Mouse (Mus musculus): ENCODE results near the gene Atxn7. TPM values are rescaled to one million over a fixed set of nuclear protein-coding genes. Genes with fewer than 3 reads are reported as not detected.
"Not testable (repeated sequence)": the region's sequence is repeated elsewhere in the genome, so short reads cannot be mapped to it uniquely, and the experiment has no call there.

Atxn7 gene
- polyA plus RNA-seq (2015; fragmentation: Nextera tagmentation; extraction: Ambion mirVana) = 3.0 and 3.4 TPM in 2 replicates

DNA sequence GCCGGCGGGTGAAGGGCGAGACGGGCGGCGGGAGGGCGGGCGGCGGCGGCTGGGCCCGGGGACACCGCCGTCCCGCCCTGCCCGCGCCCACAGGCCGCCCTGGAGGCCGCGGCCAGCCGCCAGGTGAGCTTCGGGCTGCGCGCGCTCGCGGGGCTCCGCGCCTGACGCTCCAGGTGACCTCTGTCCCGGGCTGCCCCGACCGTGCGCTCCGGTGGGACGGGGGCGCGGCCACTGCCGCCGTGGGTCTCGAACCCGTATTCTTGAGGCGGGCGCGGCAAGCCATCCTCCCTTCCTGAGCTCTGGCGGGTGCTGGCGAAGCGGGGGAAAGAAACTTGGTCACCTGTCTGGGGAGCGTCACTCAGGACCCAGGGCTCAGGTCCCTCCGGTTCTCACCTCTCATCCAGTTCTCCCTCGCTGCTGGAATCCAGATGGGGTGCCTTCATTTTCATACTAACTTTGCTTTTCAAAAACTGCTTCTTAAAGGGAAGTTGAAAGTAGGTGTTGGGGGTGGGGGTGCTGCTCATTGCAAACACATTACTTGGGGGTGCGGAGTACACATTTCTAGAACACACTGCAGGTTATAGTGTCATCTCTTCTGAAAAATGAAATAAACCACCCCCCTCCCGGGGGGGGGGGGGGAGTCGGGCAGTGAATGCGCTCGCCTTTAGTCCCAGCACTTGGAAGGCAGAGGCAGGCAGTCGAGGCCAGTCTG, at the start of gene Atxn7, which contains the start of gene Thoc7:
TSS of gene Atxn7 (plus strand) at position 40 of the 712 bp plus-strand sequence.
TSS of gene Thoc7 (minus strand) at position 452 of the 712 bp plus-strand sequence.
- Histone ChIP-seq H3K36me3 (no peaks in the 10 kb centered on the region), H3K4me1 (replicated peaks) (peaks cover 16% of the 10 kb centered on the region), H3K9ac (peak within 1 kb of the TSS; percentile 94), H3K4me2 (peak within 1 kb of the TSS; percentile 78), H3K27me3 (no peaks in the 10 kb centered on the region), H3K27ac (peak within 1 kb of the TSS; percentile 86), H3K9me3 (replicated peaks) (no peaks in the 10 kb centered on the region), H3K4me3 (peak within 1 kb of the TSS; percentile 97)
- WGBS = 4% methylated on average over 40 of the region's 56 CpGs
- peak; percentile 52 for ATAC-seq (replicated peaks; ENCODE audit: insufficient number of reproducible peaks, insufficient read depth, low FRiP score, low read depth)

DNA sequence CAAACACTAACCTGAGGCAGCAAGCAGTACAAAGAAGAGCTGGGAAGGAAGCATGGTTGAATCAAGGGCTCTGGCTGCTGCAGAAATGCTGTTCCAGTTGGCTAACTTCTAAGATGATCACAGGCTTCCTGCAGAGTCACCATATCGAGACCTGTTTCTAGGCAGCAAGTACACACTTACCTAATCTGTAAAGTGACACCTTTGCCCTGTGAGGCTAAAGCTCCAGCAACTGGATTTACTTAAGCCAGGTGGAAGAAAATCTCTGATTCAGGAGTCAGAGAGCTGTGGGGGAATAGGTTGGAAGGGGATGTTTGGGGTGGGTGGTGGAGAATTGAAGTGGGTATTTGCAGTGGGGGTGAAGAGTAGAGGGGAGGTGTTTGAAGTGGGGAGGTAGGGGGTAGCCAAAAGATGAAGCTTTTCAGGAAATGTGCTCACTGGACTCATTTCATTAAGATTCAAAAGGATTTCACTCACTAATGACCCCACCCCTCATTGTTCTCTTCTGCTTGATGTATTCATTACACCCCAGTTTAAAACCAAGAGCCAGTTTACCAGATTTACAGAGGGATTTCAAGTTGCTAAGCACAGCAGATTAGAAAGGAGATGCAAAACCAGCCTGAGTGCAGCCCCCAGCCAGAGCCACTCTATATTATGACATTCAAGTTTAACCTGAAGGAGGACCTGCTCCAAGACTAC, 46.7 kb upstream of the Atxn7 start, which contains the start of gene Gm281:
TSS of gene Gm281 (minus strand) at position 92 of the 696 bp plus-strand sequence.
- no peak within 1 kb of the TSS for H3K4me2 ChIP-seq
- 39% methylated on average over 1 of the region's 1 CpGs for WGBS
- no peaks in the 10 kb centered on the region for H3K4me1 ChIP-seq (replicated peaks)
- H3K27me3 ChIP-seq = no peaks in the 10 kb centered on the region
- no peak within 1 kb of the TSS for H3K9ac ChIP-seq
- no peak for ATAC-seq (replicated peaks; ENCODE audit: insufficient number of reproducible peaks, insufficient read depth, low FRiP score, low read depth)
- no peak within 1 kb of the TSS for H3K27ac ChIP-seq
- no peaks in the 10 kb centered on the region for H3K36me3 ChIP-seq
- no peak within 1 kb of the TSS for H3K4me3 ChIP-seq
- no peaks in the 10 kb centered on the region for H3K9me3 ChIP-seq (replicated peaks)

GRCm38 (mm10) chr14:13915207-13915606, 46.0 kb upstream of the Atxn7 start:
- 62% methylated on average over 4 of the region's 4 CpGs for WGBS
- no peak for ATAC-seq (replicated peaks; ENCODE audit: insufficient number of reproducible peaks, insufficient read depth, low FRiP score, low read depth)
- Histone ChIP-seq H3K36me3 (no peaks in the 10 kb centered on the region), H3K4me2 (no peak overlapping the region), H3K9ac (no peak overlapping the region), H3K27me3 (no peaks in the 10 kb centered on the region), H3K9me3 (replicated peaks) (no peaks in the 10 kb centered on the region), H3K4me3 (no peak overlapping the region), H3K4me1 (replicated peaks) (no peaks in the 10 kb centered on the region), H3K27ac (no peak overlapping the region)

DNA sequence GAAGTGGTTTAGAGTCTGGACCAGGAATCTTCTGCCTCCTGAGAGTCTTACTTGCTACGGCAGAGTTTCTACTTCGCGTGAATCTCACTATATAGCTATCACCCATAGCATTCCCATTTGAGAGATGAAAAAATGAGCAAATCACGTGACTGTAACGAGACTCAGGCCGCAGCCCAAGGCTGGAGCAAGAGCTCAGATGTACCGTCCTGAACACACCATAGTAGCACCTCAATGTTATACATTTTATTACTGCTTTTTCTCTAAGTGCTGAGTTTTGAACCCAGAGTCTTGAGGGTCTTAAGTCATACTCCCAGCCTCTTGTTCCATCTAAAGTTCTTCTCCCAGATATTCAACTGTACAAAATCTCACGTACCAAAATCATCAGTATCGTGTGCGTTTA, 44.0 kb upstream of the Atxn7 start:
- H3K36me3 ChIP-seq = no peaks in the 10 kb centered on the region
- no peaks in the 10 kb centered on the region for H3K4me1 ChIP-seq (replicated peaks)
- no peak for ATAC-seq (replicated peaks; ENCODE audit: insufficient number of reproducible peaks, insufficient read depth, low FRiP score, low read depth)
- no peaks in the 10 kb centered on the region for H3K9me3 ChIP-seq (replicated peaks)
- H3K27me3 ChIP-seq = no peaks in the 10 kb centered on the region
- WGBS = 83% methylated on average over 10 of the region's 10 CpGs
- no peak overlapping the region for H3K4me2 ChIP-seq
- H3K4me3 ChIP-seq = no peak overlapping the region
- no peak overlapping the region for H3K9ac ChIP-seq
- no peak overlapping the region for H3K27ac ChIP-seq

DNA sequence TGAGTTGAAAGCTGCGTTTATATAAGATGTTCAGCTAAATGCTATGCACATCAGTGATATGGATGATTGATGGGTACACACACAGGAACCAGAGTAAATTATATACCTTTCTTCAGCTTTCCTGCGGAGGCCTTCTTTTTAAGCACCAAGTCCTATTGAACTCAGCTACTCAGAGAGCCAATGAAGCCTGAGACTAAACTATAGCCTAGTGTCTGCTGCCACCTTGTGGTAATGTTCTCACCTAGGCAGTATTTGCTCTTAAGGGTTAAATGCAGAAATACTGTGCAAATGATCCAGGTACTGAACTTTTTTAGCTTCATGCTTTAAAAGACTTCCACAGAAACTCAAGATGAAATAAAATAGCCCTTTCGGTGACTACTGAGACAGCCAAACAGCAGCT, 43.6 kb upstream of the Atxn7 start:
- Histone ChIP-seq H3K36me3 (no peaks in the 10 kb centered on the region), H3K9ac (no peak overlapping the region), H3K4me2 (no peak overlapping the region), H3K9me3 (replicated peaks) (no peaks in the 10 kb centered on the region), H3K27me3 (no peaks in the 10 kb centered on the region), H3K4me3 (no peak overlapping the region), H3K4me1 (replicated peaks) (no peaks in the 10 kb centered on the region), H3K27ac (no peak overlapping the region)
- 40% methylated on average over 3 of the region's 3 CpGs for WGBS
- no peak for ATAC-seq (replicated peaks; ENCODE audit: insufficient number of reproducible peaks, insufficient read depth, low FRiP score, low read depth)

GRCm38 (mm10) chr14:13933290-13934051, 27.8 kb upstream of the Atxn7 start:
- H3K4me3 ChIP-seq = peak overlapping the region; percentile 55
- no peaks in the 10 kb centered on the region for H3K36me3 ChIP-seq
- H3K9ac ChIP-seq = peak overlapping the region; percentile 58
- H3K9me3 ChIP-seq (replicated peaks) = no peaks in the 10 kb centered on the region
- H3K4me2 ChIP-seq = peak overlapping the region; percentile 93
- no peaks in the 10 kb centered on the region for H3K27me3 ChIP-seq
- H3K27ac ChIP-seq = no peak overlapping the region
- peaks cover 10% of the 10 kb centered on the region for H3K4me1 ChIP-seq (replicated peaks)
- 20% methylated on average over 31 of the region's 31 CpGs for WGBS
- peak; percentile 31; the same call in 1 of the 2 replicates for ATAC-seq (replicated peaks; ENCODE audit: insufficient number of reproducible peaks, insufficient read depth, low FRiP score, low read depth)

DNA sequence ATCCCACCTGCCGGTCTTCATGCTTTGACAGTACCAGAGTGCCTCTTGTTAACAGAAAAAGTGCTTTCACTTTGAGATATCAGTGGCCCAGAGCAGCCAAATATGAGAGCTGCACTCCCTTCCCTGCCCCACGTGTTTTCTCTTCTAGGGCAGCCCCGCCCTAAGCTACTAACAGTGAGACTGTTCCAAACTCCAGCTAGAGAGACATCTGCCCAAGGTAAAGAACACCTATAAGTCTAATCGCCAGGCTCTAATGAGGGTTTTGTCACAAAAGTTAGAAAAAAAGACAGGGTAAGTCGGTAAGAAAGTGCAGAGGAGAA, 27.2 kb upstream of the Atxn7 start:
- peak overlapping the region; percentile 55 for H3K4me3 ChIP-seq
- no peaks in the 10 kb centered on the region for H3K27me3 ChIP-seq
- H3K4me1 ChIP-seq (replicated peaks) = peaks cover 10% of the 10 kb centered on the region
- no peaks in the 10 kb centered on the region for H3K36me3 ChIP-seq
- WGBS = 34% methylated on average over 5 of the region's 5 CpGs
- no peak for ATAC-seq (replicated peaks; ENCODE audit: insufficient number of reproducible peaks, insufficient read depth, low FRiP score, low read depth)
- no peak overlapping the region for H3K9ac ChIP-seq
- no peak overlapping the region for H3K27ac ChIP-seq
- H3K9me3 ChIP-seq (replicated peaks) = no peaks in the 10 kb centered on the region
- peak overlapping the region; percentile 93 for H3K4me2 ChIP-seq

DNA sequence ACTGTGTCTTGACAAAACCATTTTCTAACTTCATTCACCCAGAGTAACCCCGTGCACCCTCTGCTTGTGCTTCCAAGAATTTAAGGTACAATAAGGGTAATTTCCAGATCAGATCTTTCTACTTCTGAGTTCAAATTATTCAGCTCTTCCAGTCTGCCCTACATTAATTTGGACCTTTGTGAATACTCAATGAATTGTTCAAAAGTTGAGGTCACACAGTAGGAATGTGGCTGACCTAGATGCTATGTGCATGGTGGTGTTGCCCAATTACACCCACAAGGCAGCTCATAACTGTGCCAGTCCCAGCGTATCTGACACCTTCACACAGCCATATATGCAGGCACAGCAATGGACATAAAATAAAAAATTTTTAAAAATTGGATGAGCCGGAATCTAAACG, 16.6 kb upstream of the Atxn7 start:
- no peaks in the 10 kb centered on the region for H3K27me3 ChIP-seq
- ATAC-seq (replicated peaks; ENCODE audit: insufficient number of reproducible peaks, insufficient read depth, low FRiP score, low read depth) = no peak
- H3K27ac ChIP-seq = no peak overlapping the region
- 85% methylated on average over 4 of the region's 4 CpGs for WGBS
- peaks cover 22% of the 10 kb centered on the region for H3K36me3 ChIP-seq
- no peak overlapping the region for H3K4me2 ChIP-seq
- H3K4me1 ChIP-seq (replicated peaks) = no peaks in the 10 kb centered on the region
- no peaks in the 10 kb centered on the region for H3K9me3 ChIP-seq (replicated peaks)
- no peak overlapping the region for H3K4me3 ChIP-seq
- no peak overlapping the region for H3K9ac ChIP-seq

DNA sequence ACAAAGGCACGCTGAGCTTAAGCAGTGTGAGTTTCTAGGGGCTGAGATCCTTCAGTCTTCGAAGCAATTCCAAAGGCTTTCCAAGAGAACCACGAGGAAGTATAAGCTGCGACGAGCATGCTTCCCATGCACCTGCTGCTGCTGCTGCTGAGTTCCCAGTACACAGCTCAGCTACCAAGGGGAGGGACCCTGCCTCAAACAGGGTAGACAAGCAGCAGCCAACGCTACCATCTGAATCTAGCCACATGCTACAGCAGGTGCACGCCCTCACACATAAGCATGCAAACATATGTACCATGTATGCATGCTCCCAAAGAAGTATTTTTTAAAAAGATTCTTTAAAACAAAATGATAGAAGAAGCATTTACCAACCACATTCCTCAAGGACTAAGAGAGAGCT, 12.9 kb upstream of the Atxn7 start:
- no peak overlapping the region for H3K4me2 ChIP-seq
- 91% methylated on average over 7 of the region's 7 CpGs for WGBS
- H3K36me3 ChIP-seq = peaks cover 47% of the 10 kb centered on the region
- H3K4me1 ChIP-seq (replicated peaks) = no peaks in the 10 kb centered on the region
- H3K9me3 ChIP-seq (replicated peaks) = no peaks in the 10 kb centered on the region
- H3K27me3 ChIP-seq = no peaks in the 10 kb centered on the region
- no peak overlapping the region for H3K9ac ChIP-seq
- no peak for ATAC-seq (replicated peaks; ENCODE audit: insufficient number of reproducible peaks, insufficient read depth, low FRiP score, low read depth)
- H3K4me3 ChIP-seq = no peak overlapping the region
- H3K27ac ChIP-seq = no peak overlapping the region

GRCm38 (mm10) chr14:13950401-13950800, 10.8 kb upstream of the Atxn7 start:
- H3K36me3 ChIP-seq = peaks cover 53% of the 10 kb centered on the region
- H3K27me3 ChIP-seq = no peaks in the 10 kb centered on the region
- ATAC-seq (replicated peaks; ENCODE audit: insufficient number of reproducible peaks, insufficient read depth, low FRiP score, low read depth) = no peak
- H3K9me3 ChIP-seq (replicated peaks) = no peaks in the 10 kb centered on the region
- no peaks in the 10 kb centered on the region for H3K4me1 ChIP-seq (replicated peaks)
- H3K4me2 ChIP-seq = no peak overlapping the region
- H3K9ac ChIP-seq = no peak overlapping the region
- no peak overlapping the region for H3K27ac ChIP-seq
- H3K4me3 ChIP-seq = no peak overlapping the region

DNA sequence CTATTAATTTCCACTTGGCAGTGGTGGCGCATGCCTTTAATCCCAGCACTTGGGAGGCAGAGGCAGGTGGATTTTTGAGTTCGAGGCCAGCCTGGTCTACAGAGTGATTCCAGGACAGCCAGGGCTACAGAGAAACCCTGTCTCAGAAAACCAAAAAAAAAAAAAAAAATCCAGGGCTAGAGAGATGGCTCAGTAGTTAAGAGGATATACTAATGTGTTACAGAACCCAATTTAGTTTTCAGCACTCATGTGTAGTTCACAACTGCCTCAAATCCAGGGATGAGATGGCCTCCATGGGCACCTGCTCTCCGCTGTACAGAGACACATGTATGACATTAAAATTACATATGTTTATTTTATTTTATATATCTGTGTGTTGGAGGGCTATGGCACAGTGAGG, 9.1 kb upstream of the Atxn7 start:
- not testable (repeated sequence) for H3K27me3 ChIP-seq; ATAC-seq (replicated peaks; ENCODE audit: insufficient number of reproducible peaks, insufficient read depth, low FRiP score, low read depth); H3K9ac ChIP-seq; H3K4me3 ChIP-seq; H3K27ac ChIP-seq; H3K9me3 ChIP-seq (replicated peaks); H3K4me1 ChIP-seq (replicated peaks); H3K4me2 ChIP-seq
- 93% methylated on average over 3 of the region's 3 CpGs for WGBS
- peaks cover 53% of the 10 kb centered on the region for H3K36me3 ChIP-seq

Measured in heart, embryonic 15.5 days (tissue).